Mouse (Mus musculus): ENCODE measurements around the gene Fam205a1. TPM values are rescaled to one million over a fixed set of nuclear protein-coding genes. Genes with fewer than 3 reads are reported as not detected.

Fam205a1 gene
- total RNA-seq (2023): not detected in 2 replicates

DNA sequence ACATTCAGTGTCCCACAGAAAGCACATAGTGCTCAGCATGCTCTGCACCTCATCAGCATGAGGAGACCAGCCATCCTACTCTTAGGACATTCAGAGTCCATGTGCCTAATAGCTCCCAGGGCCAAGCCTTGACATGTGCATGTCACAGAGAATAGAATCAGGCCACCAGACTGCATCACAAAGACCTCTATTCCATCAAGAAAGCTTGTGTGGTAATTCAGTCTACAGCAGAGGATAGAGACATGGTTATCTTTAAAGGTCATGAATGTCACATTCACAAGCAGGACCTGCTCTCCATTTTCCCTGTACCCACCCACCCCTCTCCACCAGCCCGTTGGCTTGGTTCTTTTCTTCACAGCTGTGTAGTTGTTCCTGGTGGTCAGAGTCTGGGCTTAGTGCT lies at the start of gene Fam205a1:
Gene Fam205a1, minus strand, starts transcription at position 101 of the 400 bp plus-strand sequence.

DNA sequence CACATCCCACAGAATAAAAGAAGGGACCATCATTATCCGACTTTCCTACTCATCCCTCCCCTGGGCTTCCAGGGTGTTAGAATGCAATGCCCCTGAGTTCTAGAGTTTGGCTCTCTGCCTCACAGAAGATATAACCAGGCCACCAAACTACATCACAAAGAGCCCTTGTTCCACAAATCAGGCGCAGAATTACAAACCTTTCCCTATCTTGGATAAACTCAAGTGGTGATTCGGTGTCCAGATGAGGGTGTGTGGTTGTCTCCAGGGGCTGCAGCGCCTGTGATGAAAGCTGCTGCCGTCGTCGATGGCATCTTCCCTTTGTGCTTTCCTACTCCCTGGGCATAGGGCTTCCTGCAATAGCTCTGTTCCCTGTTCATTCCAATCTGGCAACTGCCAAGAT lies 20.4 kb upstream of the Fam205a1 start, which contains the start of gene Fam205c:
Gene Fam205c, minus strand, starts transcription at position 101 of the 400 bp plus-strand sequence.

DNA sequence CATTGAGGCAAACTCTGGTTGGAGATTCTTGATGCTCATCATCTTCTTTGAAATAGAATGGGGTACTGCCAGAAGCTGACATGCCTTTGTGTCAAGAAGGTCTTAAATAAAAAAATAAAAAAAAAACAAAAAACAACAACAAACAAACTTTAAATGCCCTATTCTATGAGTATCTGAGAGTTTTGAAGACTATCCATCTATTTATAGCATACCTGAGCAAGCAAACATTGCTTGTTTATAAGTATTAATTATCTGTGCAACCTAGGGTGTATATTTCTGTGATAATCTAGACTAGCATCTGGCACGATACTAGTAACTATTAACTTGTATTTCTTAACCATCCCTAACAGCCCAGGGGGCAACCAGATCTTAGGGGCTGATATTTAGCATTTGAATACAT lies 3.0 kb upstream of the Fam205a1 start, which contains the start of gene Gm12394:
Gene Gm12394, minus strand, starts transcription at position 101 of the 400 bp plus-strand sequence.

Other genes with a start within 250 kb of the Fam205a1 start
- gene Gm10591, start 241.7 kb downstream of the Fam205a1 start, total RNA-seq (2023): not detected in 2 replicates
- gene Gm2564, start 224.2 kb downstream of the Fam205a1 start, total RNA-seq (2023): not detected in 2 replicates
- gene Ccl27b, start 198.6 kb downstream of the Fam205a1 start, total RNA-seq (2023): not detected in 2 replicates
- not detected in 2 replicates for gene Il11ra2, start 192.0 kb downstream of the Fam205a1 start, total RNA-seq (2023)
- not detected in 2 replicates for gene 4930578G10Rik, start 118.3 kb downstream of the Fam205a1 start, total RNA-seq (2023)
- not detected in 2 replicates for gene Ccl19, start 97.3 kb downstream of the Fam205a1 start, total RNA-seq (2023)
- not detected in 2 replicates for gene Ccl21a, start 79.9 kb downstream of the Fam205a1 start, total RNA-seq (2023)
- gene Gm12394, start 2.9 kb upstream of the Fam205a1 start, total RNA-seq (2023): not detected in 2 replicates
- not detected in 2 replicates for gene Fam205c, start 20.3 kb upstream of the Fam205a1 start, total RNA-seq (2023)
- gene Phf24, start 62.8 kb upstream of the Fam205a1 start, total RNA-seq (2023): 0.54 TPM in 1 of 2 replicates, not detected in the other
- 3.6 and 4.7 TPM in 2 replicates for gene Dnajb5, start 95.9 kb upstream of the Fam205a1 start, total RNA-seq (2023)
- gene 1700022I11Rik, start 115.7 kb upstream of the Fam205a1 start, total RNA-seq (2023): not detected in 2 replicates
- gene Vcp, start 146.6 kb upstream of the Fam205a1 start, total RNA-seq (2023): 93.8 and 117 TPM in 2 replicates
- 19.9 and 25.0 TPM in 2 replicates for gene Fancg, start 156.6 kb upstream of the Fam205a1 start, total RNA-seq (2023)
- 9.8 and 24.3 TPM in 2 replicates for gene Pigo, start 171.9 kb upstream of the Fam205a1 start, total RNA-seq (2023)
- 37.9 and 43.3 TPM in 2 replicates for gene Stoml2, start 177.8 kb upstream of the Fam205a1 start, total RNA-seq (2023)
- 51.8 and 66.6 TPM in 2 replicates for gene Fam214b, start 192.3 kb upstream of the Fam205a1 start, total RNA-seq (2023)
- 0.06 and 0.48 TPM in 2 replicates for gene Unc13b, start 205.1 kb upstream of the Fam205a1 start, total RNA-seq (2023)

Measured in neutrophil, adult 65 days (primary cell).